Mouse (Mus musculus) right cerebral cortex, postnatal 25 days (tissue): Measurements from ENCODE around the gene Grap2.
A peak's percentile ranks its signal among the peaks of the same experiment; 100 is the strongest.

ENCODE experiments used
- DNase-seq: peaks from one replicate; pipeline ENCODE4 v3.0.0; 2022

Grap2 gene

GRCm38 (mm10) chr15:80685603-80685895 lies 113.2 kb downstream of the Grap2 start:
- DNase-seq: no peak

GRCm38 (mm10) chr15:80688536-80688935 lies 116.1 kb downstream of the Grap2 start:
- no peak for DNase-seq

- no peak for DNase-seq
These were observed 121.1 kb downstream of the Grap2 start for GRCm38 (mm10) chr15:80693492-80693891.

- peak; percentile 62 for DNase-seq
These were observed 121.9 kb downstream of the Grap2 start for GRCm38 (mm10) chr15:80694125-80694910.

- DNase-seq: no peak
These were observed 125.2 kb downstream of the Grap2 start for GRCm38 (mm10) chr15:80697564-80697963.

- DNase-seq: no peak
These were observed 129.3 kb downstream of the Grap2 start for GRCm38 (mm10) chr15:80701481-80702257.
